Mouse (Mus musculus) kidney, embryonic 14.5 days (tissue): Measurements from ENCODE around the gene Mdp1. TPM values are rescaled to one million over a fixed set of nuclear protein-coding genes. Genes with fewer than 3 reads are reported as not detected.

ENCODE experiments used
- ATAC-seq: fragments of 200-750 bp; cut with Nextera tagmentation; 2 replicates; pipeline ENCODE4 v1.8.0; 2017; ENCODE audit warnings: moderate number of reproducible peaks, mild to moderate bottlenecking, moderate TSS enrichment, moderate library complexity; ENCODE audit not compliant: low FRiP score, low TSS enrichment
- H3K27ac ChIP-seq: fragments of 300-500 bp; sonication (generic); 2 replicates; pipeline ENCODE4 v1.5.1; 2014; ENCODE audit warnings: low read depth, mild to moderate bottlenecking, low read length, moderate library complexity, mixed read lengths
- H3K27me3 ChIP-seq: fragments of 300-500 bp; sonication (generic); 2 replicates; pipeline ENCODE4 v1.6.1; 2014; ENCODE audit warnings: mild to moderate bottlenecking, low read length; ENCODE audit not compliant: control insufficient read depth, insufficient read depth
- H3K36me3 ChIP-seq: fragments of 300-500 bp; sonication (generic); 2 replicates; pipeline ENCODE4 v1.6.1; 2014; ENCODE audit warnings: low read length, mixed read lengths; ENCODE audit not compliant: control insufficient read depth, insufficient read depth
- H3K4me1 ChIP-seq: fragments of 300-500 bp; sonication (generic); 2 replicates; pipeline ENCODE4 v1.6.1; 2014; ENCODE audit warnings: low read length, mixed read lengths; ENCODE audit not compliant: control insufficient read depth, insufficient read depth
- H3K4me2 ChIP-seq: fragments of 300-500 bp; sonication (generic); replicated peaks from 2 replicates; pipeline ENCODE4 v1.6.1; 2014; ENCODE audit warnings: low read depth, mild to moderate bottlenecking, low read length
- H3K4me3 ChIP-seq: fragments of 300-500 bp; sonication (generic); 2 replicates; pipeline ENCODE4 v1.5.1; 2014; ENCODE audit warnings: mild to moderate bottlenecking, low read length
- H3K9ac ChIP-seq: fragments of 300-500 bp; sonication (generic); 2 replicates; pipeline ENCODE4 v1.6.1; 2014; ENCODE audit warnings: low read depth, mild to moderate bottlenecking, low read length, moderate library complexity
- H3K9me3 ChIP-seq: fragments of 300-500 bp; sonication (generic); 2 replicates; pipeline ENCODE4 v1.6.1; 2016; ENCODE audit warnings: low read length; ENCODE audit not compliant: control insufficient read depth
- WGBS: fragments of 180-500 bp; shearing (Covaris S2); extraction: QIAGEN DNeasy Blood & Tissue Kit; methylation state at CpG from one replicate; pipeline ENCODE4 v1.1.7; 2014; 5-methylcytosine and 5-hydroxymethylcytosine counted together
- polyA plus RNA-seq: library from polyadenylated mRNA; unstranded; fragments of >200 nt; fragmentation: Nextera tagmentation; extraction: Ambion mirVana; gene quantifications from 2 replicates; pipeline ENCODE4 v1.2.1, GENCODE M21; 2014

Mdp1 gene
- polyA plus RNA-seq, 1 experiment from 2014 or later, result 52.0 TPM

GRCm38 (mm10) chr14:55614565-55615178 lies 45.6 kb downstream of the Mdp1 start:
- Histone ChIP-seq H3K27ac (no peak overlapping the region), H3K4me2 (no peak overlapping the region), H3K9ac (no peak overlapping the region), H3K27me3 (no peaks in the 10 kb centered on the region), H3K4me3 (no peak overlapping the region), H3K36me3 (peaks cover 2% of the 10 kb centered on the region), H3K9me3 (no peaks in the 10 kb centered on the region), H3K4me1 (no peaks in the 10 kb centered on the region)
- ATAC-seq, result no peak
- 77% methylated on average over 7 of the region's 7 CpGs for WGBS

- 67% methylated on average over 6 of the region's 6 CpGs for WGBS
- Histone ChIP-seq H3K36me3 (peaks cover 15% of the 10 kb centered on the region), H3K27me3 (no peaks in the 10 kb centered on the region), H3K4me2 (no peak overlapping the region), H3K9me3 (no peaks in the 10 kb centered on the region), H3K27ac (no peak overlapping the region), H3K4me3 (no peak overlapping the region), H3K4me1 (no peaks in the 10 kb centered on the region), H3K9ac (no peak overlapping the region)
- ATAC-seq, result no peak
Measured at GRCm38 (mm10) chr14:55613346-55613745, 47.0 kb downstream of the Mdp1 start.

GRCm38 (mm10) chr14:55608339-55608738 lies 52.0 kb downstream of the Mdp1 start:
- no peak overlapping the region for H3K4me3 ChIP-seq
- peaks cover 5% of the 10 kb centered on the region; the same call in 1 of the 2 replicates for H3K4me1 ChIP-seq
- no peak for ATAC-seq
- WGBS, result 94% methylated on average over 6 of the region's 6 CpGs
- H3K4me2 ChIP-seq, result no peak overlapping the region
- no peak overlapping the region; the same call in 1 of the 2 replicates for H3K9ac ChIP-seq
- peaks cover 41% of the 10 kb centered on the region for H3K36me3 ChIP-seq
- no peaks in the 10 kb centered on the region for H3K27me3 ChIP-seq
- no peak overlapping the region for H3K27ac ChIP-seq
- H3K9me3 ChIP-seq, result no peaks in the 10 kb centered on the region

Other genes with a start within 250 kb of the Mdp1 start
- 60.2 and 96.4 TPM in 2 replicates for gene Dhrs4, start 181.8 kb downstream of the Mdp1 start, polyA plus RNA-seq
- gene Carmil3, start 169.9 kb downstream of the Mdp1 start, polyA plus RNA-seq, result 3.0 and 3.8 TPM in 2 replicates
- 0.18 TPM in 1 of 2 replicates, not detected in the other for gene Cpne6, start 150.1 kb downstream of the Mdp1 start, polyA plus RNA-seq
- gene Nrl, start 135.5 kb downstream of the Mdp1 start, polyA plus RNA-seq, result not detected in 2 replicates
- gene Pck2, start 120.2 kb downstream of the Mdp1 start, polyA plus RNA-seq, result 25.0 and 37.1 TPM in 2 replicates
- gene Dcaf11, start 100.5 kb downstream of the Mdp1 start, polyA plus RNA-seq, result 62.9 and 90.2 TPM in 2 replicates
- 0.66 and 1.5 TPM in 2 replicates for gene A730061H03Rik, start 100.1 kb downstream of the Mdp1 start, polyA plus RNA-seq
- gene Fitm1, start 84.9 kb downstream of the Mdp1 start, polyA plus RNA-seq, result 0.96 and 1.0 TPM in 2 replicates
- 131 and 142 TPM in 2 replicates for gene Psme1, start 82.4 kb downstream of the Mdp1 start, polyA plus RNA-seq
- 5.6 and 7.5 TPM in 2 replicates for gene Emc9, start 75.2 kb downstream of the Mdp1 start, polyA plus RNA-seq
- 224 and 286 TPM in 2 replicates for gene Psme2, start 69.4 kb downstream of the Mdp1 start, polyA plus RNA-seq
- 12.4 and 17.7 TPM in 2 replicates for gene Rnf31, start 68.8 kb downstream of the Mdp1 start, polyA plus RNA-seq
- 9.7 and 11.6 TPM in 2 replicates for gene Irf9, start 56.9 kb downstream of the Mdp1 start, polyA plus RNA-seq
- 17.5 and 25.1 TPM in 2 replicates for gene Rec8, start 42.5 kb downstream of the Mdp1 start, polyA plus RNA-seq
- 101 and 119 TPM in 2 replicates for gene Ipo4, start 24.6 kb downstream of the Mdp1 start, polyA plus RNA-seq
- gene Gm49378, start 22.6 kb downstream of the Mdp1 start, polyA plus RNA-seq, result 3.4 TPM in 2 replicates
- 76.3 and 117 TPM in 2 replicates for gene Tm9sf1, start 16.7 kb downstream of the Mdp1 start, polyA plus RNA-seq
- 0.72 and 0.77 TPM in 2 replicates for gene Tssk4, start 10.3 kb downstream of the Mdp1 start, polyA plus RNA-seq
- 58.4 and 62.9 TPM in 2 replicates for gene Gmpr2, start 11.4 kb upstream of the Mdp1 start, polyA plus RNA-seq
- 586 and 744 TPM in 2 replicates for gene Nedd8, start 11.6 kb upstream of the Mdp1 start, polyA plus RNA-seq
- 40.3 and 50.1 TPM in 2 replicates for gene Tinf2, start 21.3 kb upstream of the Mdp1 start, polyA plus RNA-seq
- gene Tgm1, start 53.4 kb upstream of the Mdp1 start, polyA plus RNA-seq, result 0.67 and 1.2 TPM in 2 replicates
- gene Rabggta, start 61.8 kb upstream of the Mdp1 start, polyA plus RNA-seq, result 27.8 and 29.3 TPM in 2 replicates
- gene Dhrs1, start 85.2 kb upstream of the Mdp1 start, polyA plus RNA-seq, result 75.2 and 82.3 TPM in 2 replicates
- gene Nop9, start 85.2 kb upstream of the Mdp1 start, polyA plus RNA-seq, result 43.3 and 44.0 TPM in 2 replicates
- gene Cideb, start 98.0 kb upstream of the Mdp1 start, polyA plus RNA-seq, result 2.9 and 3.6 TPM in 2 replicates
- gene Ltb4r2, start 100.9 kb upstream of the Mdp1 start, polyA plus RNA-seq, result 0.08 and 0.39 TPM in 2 replicates
- 0.23 TPM in 1 of 2 replicates, not detected in the other for gene Ltb4r1, start 105.5 kb upstream of the Mdp1 start, polyA plus RNA-seq
- gene Adcy4, start 123.6 kb upstream of the Mdp1 start, polyA plus RNA-seq, result 7.8 and 10.4 TPM in 2 replicates
- 38.1 and 43.3 TPM in 2 replicates for gene Ripk3, start 128.4 kb upstream of the Mdp1 start, polyA plus RNA-seq
- 26.3 and 33.8 TPM in 2 replicates for gene Nfatc4, start 162.6 kb upstream of the Mdp1 start, polyA plus RNA-seq
- gene Nynrin, start 193.5 kb upstream of the Mdp1 start, polyA plus RNA-seq, result 11.0 and 15.6 TPM in 2 replicates
- gene Cbln3, start 223.9 kb upstream of the Mdp1 start, polyA plus RNA-seq, result 0.23 and 0.31 TPM in 2 replicates
- 7.0 and 9.7 TPM in 2 replicates for gene Khnyn, start 224.4 kb upstream of the Mdp1 start, polyA plus RNA-seq
- gene Sdr39u1, start 239.8 kb upstream of the Mdp1 start, polyA plus RNA-seq, result 61.3 and 64.7 TPM in 2 replicates